Mouse (Mus musculus) urinary bladder, postnatal 25 days (tissue): ENCODE measurements at regions not wholly inside any gene's neighbourhood (a gene's known extent, or its start where the extent isn't known, plus 50 kb on each side); places are given as distances from the start of the nearest gene placed in this dataset.

Source experiments
- DNase-seq: peaks from one replicate; pipeline ENCODE4 v3.0.0; 2022; ENCODE audit warnings: low spot score

GRCm38 (mm10) chr13:116243272-116243784, 66.2 kb downstream of the Isl1 start:
- no peak for DNase-seq

GRCm38 (mm10) chr13:116215101-116215500, 94.4 kb downstream of the Isl1 start:
- DNase-seq = no peak

- no peak for DNase-seq
Observed at GRCm38 (mm10) chr13:116213843-116214829, 95.4 kb downstream of the Isl1 start.

GRCm38 (mm10) chr13:116201177-116201920, 108.1 kb downstream of the Isl1 start:
- DNase-seq = no peak

- DNase-seq = no peak
Observed at GRCm38 (mm10) chr13:116187059-116187458, 122.4 kb downstream of the Isl1 start.

GRCm38 (mm10) chr13:116177781-116178180, 131.7 kb downstream of the Isl1 start:
- no peak for DNase-seq

- DNase-seq = no peak
Observed at GRCm38 (mm10) chr13:116174976-116175375, 134.5 kb downstream of the Isl1 start.

- no peak for DNase-seq
Observed at GRCm38 (mm10) chr13:116173866-116174265, 135.6 kb downstream of the Isl1 start.

GRCm38 (mm10) chr13:116143022-116143421, 166.5 kb downstream of the Isl1 start:
- no peak for DNase-seq

- DNase-seq = no peak
Observed at GRCm38 (mm10) chr13:116118664-116119063, 190.8 kb downstream of the Isl1 start.

- DNase-seq = no peak
Observed at GRCm38 (mm10) chr13:116111032-116111808, 198.3 kb downstream of the Isl1 start.

- no peak for DNase-seq
Observed at GRCm38 (mm10) chr13:116110578-116110977, 198.9 kb downstream of the Isl1 start.

- DNase-seq = no peak
Observed at GRCm38 (mm10) chr13:116087541-116088308, 221.8 kb downstream of the Isl1 start.

GRCm38 (mm10) chr13:116087140-116087539, 222.3 kb downstream of the Isl1 start:
- no peak for DNase-seq

GRCm38 (mm10) chr13:116056976-116057647, 252.4 kb downstream of the Isl1 start:
- DNase-seq = no peak

GRCm38 (mm10) chr13:116056112-116056652, 253.3 kb downstream of the Isl1 start:
- DNase-seq = no peak

GRCm38 (mm10) chr13:116036166-116036565, 273.3 kb downstream of the Isl1 start:
- no peak for DNase-seq

GRCm38 (mm10) chr13:116030152-116030720, 279.3 kb downstream of the Isl1 start:
- DNase-seq = no peak

GRCm38 (mm10) chr13:116028583-116028982, 280.9 kb downstream of the Isl1 start:
- no peak for DNase-seq

GRCm38 (mm10) chr13:116027147-116027546, 282.3 kb downstream of the Isl1 start:
- no peak for DNase-seq
